Mouse (Mus musculus): ENCODE data around the gene Arl11. TPM values are rescaled to one million over a fixed set of nuclear protein-coding genes. Genes with fewer than 3 reads are reported as not detected.
A peak's percentile ranks its signal among the peaks of the same experiment; 100 is the strongest.
"Not testable (repeated sequence)": the region's sequence is repeated elsewhere in the genome, so short reads cannot be mapped to it uniquely, and the experiment has no call there.

Gene Arl11
- polyA plus RNA-seq, 1 experiment from 2014 or later: 0.41 TPM

GRCm38 (mm10) chr14:61301323-61301722, 8.2 kb upstream of the Arl11 start:
- H3K4me3 ChIP-seq: no peak overlapping the region
- H3K36me3 ChIP-seq: no peaks in the 10 kb centered on the region
- H3K4me1 ChIP-seq: no peaks in the 10 kb centered on the region
- 44% methylated on average over 2 of the region's 2 CpGs for WGBS
- no peak overlapping the region for H3K4me2 ChIP-seq
- ATAC-seq (ENCODE audit: extremely low read depth, insufficient number of reproducible peaks, low FRiP score, low TSS enrichment): no peak
- no peak overlapping the region for H3K27ac ChIP-seq (replicated peaks)
- no peak overlapping the region for H3K9ac ChIP-seq
- no peaks in the 10 kb centered on the region for H3K27me3 ChIP-seq (replicated peaks)
- H3K9me3 ChIP-seq: 0 out of 2 replicates have a peak, but pooled peaks cover 6% of the 10 kb centered on the region

- Histone ChIP-seq H3K9me3 (0 out of 2 replicates have a peak, but pooled peaks cover 6% of the 10 kb centered on the region), H3K27me3 (replicated peaks) (no peaks in the 10 kb centered on the region), H3K4me2 (no peak overlapping the region), H3K27ac (replicated peaks) (no peak overlapping the region), H3K4me3 (no peak overlapping the region), H3K36me3 (no peaks in the 10 kb centered on the region), H3K4me1 (no peaks in the 10 kb centered on the region), H3K9ac (no peak overlapping the region)
- 43% methylated on average over 2 of the region's 2 CpGs for WGBS
- ATAC-seq (ENCODE audit: extremely low read depth, insufficient number of reproducible peaks, low FRiP score, low TSS enrichment): no peak
Observed at GRCm38 (mm10) chr14:61302428-61302827, 7.1 kb upstream of the Arl11 start.

- Histone ChIP-seq H3K9ac (no peak overlapping the region), H3K4me1 (no peaks in the 10 kb centered on the region), H3K4me3 (no peak overlapping the region), H3K4me2 (no peak overlapping the region), H3K9me3 (0 out of 2 replicates have a peak, but pooled peaks cover 6% of the 10 kb centered on the region), H3K27ac (replicated peaks) (no peak overlapping the region), H3K36me3 (no peaks in the 10 kb centered on the region), H3K27me3 (replicated peaks) (no peaks in the 10 kb centered on the region)
- WGBS: 68% methylated on average over 4 of the region's 4 CpGs
- no peak for ATAC-seq (ENCODE audit: extremely low read depth, insufficient number of reproducible peaks, low FRiP score, low TSS enrichment)
Observed at GRCm38 (mm10) chr14:61303969-61304609, 5.5 kb upstream of the Arl11 start.

GRCm38 (mm10) chr14:61310036-61310772, 651 bp downstream of the Arl11 start:
- Histone ChIP-seq H3K4me3 (no peak overlapping the region), H3K9ac (no peak overlapping the region), H3K36me3 (no peaks in the 10 kb centered on the region), H3K4me2 (peak overlapping the region; percentile 8; the same call in 1 of the 2 replicates), H3K4me1 (peaks cover 19% of the 10 kb centered on the region), H3K9me3 (no peaks in the 10 kb centered on the region), H3K27ac (replicated peaks) (peak overlapping the region; percentile 20), H3K27me3 (replicated peaks) (no peaks in the 10 kb centered on the region)
- 46% methylated on average over 7 of the region's 7 CpGs for WGBS
- ATAC-seq (ENCODE audit: extremely low read depth, insufficient number of reproducible peaks, low FRiP score, low TSS enrichment): no peak

- Histone ChIP-seq H3K4me3 (no peak overlapping the region), H3K36me3 (no peaks in the 10 kb centered on the region), H3K27ac (replicated peaks) (no peak overlapping the region), H3K27me3 (replicated peaks) (no peaks in the 10 kb centered on the region), H3K4me2 (peak overlapping the region; percentile 8; the same call in 1 of the 2 replicates), H3K9me3 (no peaks in the 10 kb centered on the region), H3K9ac (no peak overlapping the region), H3K4me1 (peaks cover 19% of the 10 kb centered on the region)
- no peak for ATAC-seq (ENCODE audit: extremely low read depth, insufficient number of reproducible peaks, low FRiP score, low TSS enrichment)
- WGBS: 49% methylated on average over 12 of the region's 12 CpGs
Observed at GRCm38 (mm10) chr14:61310963-61311362, 1.4 kb downstream of the Arl11 start.

GRCm38 (mm10) chr14:61316861-61317260, 7.3 kb downstream of the Arl11 start:
- no peak overlapping the region for H3K4me3 ChIP-seq
- no peaks in the 10 kb centered on the region for H3K4me1 ChIP-seq
- no peaks in the 10 kb centered on the region for H3K9me3 ChIP-seq
- H3K36me3 ChIP-seq: no peaks in the 10 kb centered on the region
- no peak overlapping the region for H3K4me2 ChIP-seq
- no peak for ATAC-seq (ENCODE audit: extremely low read depth, insufficient number of reproducible peaks, low FRiP score, low TSS enrichment)
- no peak overlapping the region for H3K27ac ChIP-seq (replicated peaks)
- WGBS: 33% methylated on average over 4 of the region's 4 CpGs
- no peaks in the 10 kb centered on the region for H3K27me3 ChIP-seq (replicated peaks)
- no peak overlapping the region for H3K9ac ChIP-seq

- Histone ChIP-seq H3K4me1 (no peaks in the 10 kb centered on the region), H3K27me3 (replicated peaks) (no peaks in the 10 kb centered on the region), H3K9me3 (peaks cover 11% of the 10 kb centered on the region), H3K4me3 (no peak overlapping the region), H3K4me2 (no peak overlapping the region), H3K36me3 (no peaks in the 10 kb centered on the region), H3K27ac (replicated peaks) (no peak overlapping the region), H3K9ac (no peak overlapping the region)
- ATAC-seq (ENCODE audit: extremely low read depth, insufficient number of reproducible peaks, low FRiP score, low TSS enrichment): no peak
- WGBS: 86% methylated on average over 1 of the region's 1 CpGs
Observed at GRCm38 (mm10) chr14:61320765-61321164, 11.2 kb downstream of the Arl11 start.

GRCm38 (mm10) chr14:61321200-61321599, 11.6 kb downstream of the Arl11 start:
- no peak overlapping the region for H3K27ac ChIP-seq (replicated peaks)
- H3K9ac ChIP-seq: no peak overlapping the region
- no peak overlapping the region for H3K4me2 ChIP-seq
- H3K9me3 ChIP-seq: peaks cover 11% of the 10 kb centered on the region
- H3K4me1 ChIP-seq: no peaks in the 10 kb centered on the region
- no peaks in the 10 kb centered on the region for H3K27me3 ChIP-seq (replicated peaks)
- no peak for ATAC-seq (ENCODE audit: extremely low read depth, insufficient number of reproducible peaks, low FRiP score, low TSS enrichment)
- H3K36me3 ChIP-seq: no peaks in the 10 kb centered on the region
- 78% methylated on average over 4 of the region's 4 CpGs for WGBS
- H3K4me3 ChIP-seq: no peak overlapping the region

GRCm38 (mm10) chr14:61322740-61323139, 13.2 kb downstream of the Arl11 start:
- WGBS: 92% methylated on average over 1 of the region's 1 CpGs
- no peak for ATAC-seq (ENCODE audit: extremely low read depth, insufficient number of reproducible peaks, low FRiP score, low TSS enrichment)
- H3K9ac ChIP-seq: no peak overlapping the region
- H3K27ac ChIP-seq (replicated peaks): no peak overlapping the region
- no peak overlapping the region for H3K4me2 ChIP-seq
- peaks cover 7% of the 10 kb centered on the region for H3K4me1 ChIP-seq
- H3K27me3 ChIP-seq (replicated peaks): no peaks in the 10 kb centered on the region
- no peaks in the 10 kb centered on the region for H3K36me3 ChIP-seq
- peaks cover 11% of the 10 kb centered on the region for H3K9me3 ChIP-seq
- no peak overlapping the region for H3K4me3 ChIP-seq

GRCm38 (mm10) chr14:61327007-61327406, 17.5 kb downstream of the Arl11 start:
- not testable (repeated sequence) for H3K36me3 ChIP-seq; H3K9ac ChIP-seq; H3K4me3 ChIP-seq; H3K27me3 ChIP-seq (replicated peaks); ATAC-seq (ENCODE audit: extremely low read depth, insufficient number of reproducible peaks, low FRiP score, low TSS enrichment); H3K4me2 ChIP-seq; H3K27ac ChIP-seq (replicated peaks)
- Histone ChIP-seq H3K4me1 (peaks cover 25% of the 10 kb centered on the region), H3K9me3 (peaks cover 11% of the 10 kb centered on the region)
- WGBS: 25% methylated on average over 6 of the region's 6 CpGs

GRCm38 (mm10) chr14:61327618-61328450, 18.3 kb downstream of the Arl11 start:
- ATAC-seq (ENCODE audit: extremely low read depth, insufficient number of reproducible peaks, low FRiP score, low TSS enrichment): no peak
- H3K27ac ChIP-seq (replicated peaks): no peak overlapping the region; the same call in 1 of the 2 replicates
- peak overlapping the region; percentile 38 for H3K4me3 ChIP-seq

More at GRCm38 (mm10) chr14:61327618-61328450, 18.3 kb downstream of the Arl11 start:
- peaks cover 25% of the 10 kb centered on the region for H3K4me1 ChIP-seq
- 31% methylated on average over 19 of the region's 19 CpGs for WGBS
- H3K4me2 ChIP-seq: peak overlapping the region; percentile 67
- H3K27me3 ChIP-seq (replicated peaks): no peaks in the 10 kb centered on the region
- H3K36me3 ChIP-seq: no peaks in the 10 kb centered on the region
- H3K9ac ChIP-seq: peak overlapping the region; percentile 64
- H3K9me3 ChIP-seq: peaks cover 4% of the 10 kb centered on the region; the same call in 1 of the 2 replicates

Measured in heart, embryonic 13.5 days (tissue).